Mouse (Mus musculus) kidney, adult 9 months (tissue): ENCODE data around the gene Slc8b1.
"Not testable (repeated sequence)": the region's sequence is repeated elsewhere in the genome, so short reads cannot be mapped to it uniquely, and the experiment has no call there.

Experiments
- DNase-seq: peaks from one replicate; pipeline ENCODE4 v3.0.0; 2022

Gene Slc8b1

DNA sequence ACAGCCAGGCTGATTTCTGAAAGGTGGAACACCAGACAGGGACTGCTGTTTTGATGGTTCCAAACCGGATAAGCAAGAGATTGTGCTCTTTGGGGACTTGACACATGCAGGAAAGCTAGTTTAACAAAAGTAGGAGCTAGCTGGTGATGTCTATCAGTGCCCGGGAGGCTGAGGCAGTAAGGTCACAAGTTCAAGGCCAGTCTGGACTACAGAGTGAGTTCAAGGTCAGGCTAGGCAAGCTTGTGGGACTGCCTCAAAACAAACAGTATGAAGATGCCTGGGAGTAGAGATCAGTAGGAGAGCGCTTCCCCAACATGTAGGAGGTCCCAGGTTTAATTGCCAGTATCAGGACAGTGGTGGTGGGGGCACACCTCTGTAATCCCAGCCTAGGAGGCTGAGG, 13.9 kb upstream of the Slc8b1 start:
- no peak for DNase-seq

DNA sequence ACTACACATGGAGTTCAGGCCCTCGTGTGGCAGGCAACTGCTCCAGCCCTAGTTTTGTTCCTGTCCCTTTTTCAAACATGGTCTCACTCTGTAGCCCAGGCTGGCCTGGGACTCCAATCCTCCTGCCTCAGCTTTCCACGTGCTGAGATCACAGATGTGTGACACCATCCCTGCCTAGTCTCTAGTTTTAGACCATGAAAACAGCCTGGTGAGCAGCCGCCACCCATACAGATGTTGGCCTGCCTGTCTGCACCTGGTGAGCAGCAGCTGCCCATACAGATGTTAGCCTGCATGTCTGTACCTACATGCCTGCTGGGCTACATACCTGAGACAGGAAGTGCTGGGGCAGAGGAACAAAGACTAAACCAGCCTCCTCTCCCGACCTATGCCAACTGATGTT, 11.8 kb upstream of the Slc8b1 start:
- no peak for DNase-seq

DNA sequence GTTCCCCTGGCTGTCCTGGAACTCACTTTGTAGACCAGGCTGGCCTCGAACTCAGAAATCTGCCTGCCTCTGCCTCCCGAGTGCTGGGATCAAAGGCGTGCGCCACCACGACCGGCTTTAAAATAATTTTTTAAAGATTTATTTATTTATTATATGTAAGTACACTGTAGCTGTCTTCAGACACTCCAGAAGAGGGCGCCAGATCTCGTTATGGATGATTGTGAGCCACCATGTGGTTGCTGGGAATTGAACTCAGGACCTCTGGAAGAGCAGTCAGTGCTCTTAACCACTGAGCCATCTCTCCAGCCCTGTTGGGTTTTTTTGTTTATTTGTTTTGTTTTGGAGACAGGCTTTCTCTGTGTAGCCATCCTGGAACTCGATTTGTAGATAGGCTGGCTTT, 10.4 kb upstream of the Slc8b1 start:
- not testable (repeated sequence) for DNase-seq

DNA sequence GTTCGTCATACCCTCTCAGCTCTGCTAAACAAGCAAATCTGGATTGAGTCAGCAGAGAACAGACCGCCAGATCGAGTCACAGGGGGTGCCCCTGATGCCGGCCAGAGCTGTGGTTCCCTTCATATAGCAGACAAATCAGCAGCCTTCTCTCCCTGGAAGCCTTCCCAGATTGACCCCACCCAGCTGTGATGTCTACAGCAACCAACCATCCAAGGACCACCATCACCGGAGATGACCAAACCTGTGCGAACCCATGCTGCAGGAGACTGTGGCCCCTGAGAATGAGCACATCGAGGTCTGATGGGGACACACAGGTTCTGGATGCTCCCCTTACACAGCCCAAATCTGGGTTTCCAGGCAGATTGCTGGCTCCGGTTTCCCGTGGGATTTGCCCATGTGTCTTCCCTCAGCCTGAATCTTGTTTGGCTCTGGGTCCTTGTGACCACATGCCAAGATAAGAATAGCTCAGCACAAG, 8.8 kb upstream of the Slc8b1 start:
- DNase-seq = no peak

DNA sequence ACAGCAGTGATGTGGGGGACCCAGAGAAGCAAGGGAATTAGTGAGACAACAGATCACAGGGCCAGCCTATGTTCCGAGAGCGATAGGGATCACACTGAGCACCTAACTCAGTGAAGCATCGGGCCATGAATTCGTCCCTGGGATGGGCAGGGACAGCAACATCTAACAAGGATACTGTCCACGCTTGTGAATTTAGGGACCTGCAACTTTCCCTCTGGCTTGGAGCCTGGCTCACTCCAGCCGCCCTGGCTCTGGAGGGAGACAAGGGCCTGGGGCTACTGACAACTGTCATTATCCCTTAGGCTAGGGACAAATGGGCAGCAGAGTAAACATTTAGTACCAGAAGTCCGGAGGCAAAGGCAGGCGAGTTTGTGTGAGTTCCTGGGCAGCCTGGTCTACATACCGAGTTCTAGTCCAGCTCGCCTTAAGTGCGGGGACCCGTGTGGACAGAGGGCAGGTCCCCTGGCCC, 8.3 kb upstream of the Slc8b1 start:
- DNase-seq = no peak

DNA sequence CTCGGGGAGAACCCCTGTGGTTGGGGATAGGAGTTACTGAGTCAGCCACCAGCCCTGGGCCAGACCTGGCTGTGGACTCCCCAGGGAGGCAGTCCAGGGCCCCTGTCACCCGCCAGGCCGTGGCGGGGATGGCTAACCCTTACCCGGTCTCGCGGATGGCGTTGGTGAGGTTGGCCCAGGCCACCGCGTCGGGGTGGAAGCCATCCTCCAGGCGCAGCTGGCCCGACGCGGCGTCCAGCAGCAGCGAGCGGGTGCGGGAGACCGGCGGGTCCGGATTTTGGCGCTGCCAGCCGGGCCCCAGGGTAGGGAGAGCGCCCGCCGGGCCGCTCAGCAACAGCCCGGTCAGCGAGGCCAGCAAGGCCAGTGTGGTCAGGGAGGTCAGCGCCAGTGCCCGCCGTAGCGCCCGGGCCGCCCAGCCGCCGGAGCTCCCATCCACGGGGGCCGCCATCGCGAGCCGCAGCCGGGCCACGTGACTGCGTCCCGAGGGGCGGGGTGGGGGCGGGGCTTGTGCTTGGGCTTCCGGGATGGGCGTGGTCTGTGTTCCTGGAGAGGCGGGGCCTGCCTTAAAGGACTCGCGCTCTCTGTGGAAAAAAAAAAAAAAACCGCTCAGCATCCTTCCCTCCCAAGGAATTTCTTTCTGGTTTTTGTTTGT, 7.7 kb upstream of the Slc8b1 start, which contains the start of gene Plbd2:
TSS of gene Plbd2 (minus strand) at position 482 of the 652 bp plus-strand sequence.
- peak; percentile 78 for DNase-seq

DNA sequence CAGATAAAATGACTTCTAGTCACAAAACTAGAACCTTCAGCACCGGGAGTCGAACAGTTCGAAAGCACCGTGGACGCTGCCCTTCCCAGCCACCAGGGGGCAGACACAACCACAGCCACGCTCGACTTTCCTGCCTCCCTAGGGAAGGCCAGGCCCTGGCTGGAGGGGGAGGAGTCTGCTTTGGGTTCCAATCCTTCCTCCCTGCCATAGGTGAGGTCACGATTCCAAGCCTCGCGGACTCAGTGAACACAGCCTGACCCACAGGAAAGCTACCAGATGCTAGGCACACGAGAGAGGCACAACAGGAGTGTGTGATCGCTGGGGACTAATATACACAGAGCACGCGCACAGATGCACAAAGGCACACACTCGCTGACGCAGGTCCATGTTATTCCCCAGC, 5.6 kb upstream of the Slc8b1 start:
- DNase-seq = peak; percentile 88

DNA sequence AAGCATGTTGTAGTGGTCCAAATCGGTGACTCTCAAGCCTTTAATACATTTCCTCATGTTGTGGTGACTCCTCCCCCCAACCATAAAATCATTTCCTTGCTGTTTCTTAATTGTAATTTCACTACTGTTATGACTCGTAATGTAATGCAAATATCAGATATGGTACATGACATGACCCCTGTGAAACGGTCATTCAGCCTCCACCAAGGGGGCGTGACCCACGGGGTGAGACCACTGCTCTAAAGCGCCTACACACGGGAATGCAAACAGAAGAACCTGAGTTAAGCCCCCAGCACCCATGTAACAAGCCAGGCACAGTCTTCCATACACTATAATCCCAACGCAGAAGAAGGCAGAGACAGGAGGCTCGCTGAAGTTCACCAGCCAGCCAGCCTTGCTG, 5.2 kb upstream of the Slc8b1 start:
- no peak for DNase-seq

DNA sequence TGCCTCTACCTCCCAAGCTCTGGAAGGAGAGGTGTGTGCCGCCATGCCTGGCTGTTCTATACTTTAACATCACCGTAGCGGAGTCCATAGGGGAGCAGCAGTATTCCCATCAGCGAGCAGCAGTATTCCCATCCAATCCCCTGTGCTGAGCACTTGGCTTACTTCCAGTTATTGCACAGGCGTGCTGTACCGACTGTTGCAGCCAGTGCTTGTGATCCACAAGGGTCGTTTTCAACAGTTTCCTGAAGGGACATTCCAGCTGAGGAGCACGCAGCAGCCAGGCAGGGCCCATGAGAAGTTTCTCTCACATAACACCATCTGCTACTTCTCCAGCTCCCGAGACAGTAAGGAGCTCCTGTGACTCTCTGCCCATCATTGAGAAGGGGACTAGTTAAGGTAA, 4.5 kb upstream of the Slc8b1 start:
- no peak for DNase-seq

DNA sequence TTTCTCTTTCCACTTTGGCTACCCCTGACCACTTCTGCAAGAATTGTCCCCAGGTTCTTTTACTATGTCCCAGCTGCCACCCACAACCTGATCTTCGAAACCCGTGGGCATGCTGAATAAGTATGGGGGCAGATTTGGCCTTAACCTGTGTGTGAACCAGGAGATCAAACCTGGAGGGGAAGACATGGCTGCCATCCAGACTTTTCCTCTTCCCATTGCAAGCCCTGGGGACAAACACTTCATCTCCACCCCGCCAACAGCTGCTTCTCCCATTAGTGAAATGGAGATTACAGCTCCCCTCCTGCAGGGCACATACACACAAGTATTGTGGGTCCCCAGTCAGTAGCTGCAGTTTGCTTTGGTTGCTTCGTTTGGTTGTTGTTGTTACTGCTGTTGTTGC, 3.7 kb upstream of the Slc8b1 start:
- DNase-seq = no peak

DNA sequence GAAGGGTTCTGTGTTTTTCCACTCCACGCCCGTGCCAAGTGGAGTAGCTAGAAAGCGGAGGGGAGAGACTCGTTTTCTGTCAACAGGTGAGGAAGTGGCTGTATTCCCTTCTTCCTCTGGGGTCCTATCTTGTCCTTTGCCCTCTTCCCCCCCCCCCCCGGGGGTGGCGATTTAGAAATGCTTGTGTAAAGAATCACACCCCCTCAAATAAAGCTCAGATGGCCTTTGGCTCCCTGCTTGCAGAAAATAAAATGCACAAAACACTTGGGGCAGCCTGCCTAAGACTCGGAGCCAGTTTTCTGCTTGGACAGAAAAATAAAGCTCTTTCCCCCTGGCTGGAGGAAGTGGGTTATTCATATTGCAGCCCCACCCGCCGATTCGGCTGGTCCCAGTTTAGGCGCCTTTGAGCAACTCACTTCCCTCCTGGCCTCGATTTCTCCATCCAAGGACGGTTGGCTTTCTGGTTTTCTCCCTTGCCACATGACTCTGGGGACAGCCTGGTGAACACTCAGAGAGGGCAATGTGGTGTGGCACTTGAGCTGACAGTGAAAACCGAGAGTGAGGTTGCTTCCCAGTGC, 764 bp downstream of the Slc8b1 start:
- peak; percentile 37 for DNase-seq

DNA sequence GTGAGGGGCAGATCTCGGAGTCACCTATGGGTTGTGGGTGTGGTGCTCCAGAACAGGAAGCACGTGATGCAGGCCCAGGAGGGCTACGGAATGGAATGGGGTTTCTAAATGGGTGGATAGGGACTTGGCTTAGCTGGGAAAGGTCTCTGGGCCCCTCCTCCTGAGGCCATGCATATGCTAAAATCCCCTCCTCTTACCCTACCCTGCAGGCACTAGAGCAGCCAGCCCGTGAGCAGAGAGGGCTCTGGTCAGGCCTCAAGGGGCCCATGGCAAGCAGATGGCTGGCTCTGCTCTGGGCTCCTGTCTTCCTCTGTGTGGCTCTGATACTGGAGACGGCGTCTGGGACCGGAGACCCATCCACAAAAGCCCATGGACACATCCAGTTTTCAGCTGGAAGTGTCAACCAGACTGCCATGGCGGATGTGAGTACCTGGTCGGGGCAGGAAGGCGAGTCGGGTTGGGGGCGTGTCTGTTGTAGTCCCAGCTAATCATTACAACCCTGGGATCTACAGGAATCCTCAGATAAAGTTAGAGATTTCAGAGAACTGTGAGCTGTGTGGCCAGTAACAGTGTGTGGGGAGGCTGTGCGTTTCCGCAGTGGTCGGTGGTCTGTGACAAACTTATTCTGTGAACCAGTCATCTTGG, 2.1 kb downstream of the Slc8b1 start:
- DNase-seq = peak; percentile 42

DNA sequence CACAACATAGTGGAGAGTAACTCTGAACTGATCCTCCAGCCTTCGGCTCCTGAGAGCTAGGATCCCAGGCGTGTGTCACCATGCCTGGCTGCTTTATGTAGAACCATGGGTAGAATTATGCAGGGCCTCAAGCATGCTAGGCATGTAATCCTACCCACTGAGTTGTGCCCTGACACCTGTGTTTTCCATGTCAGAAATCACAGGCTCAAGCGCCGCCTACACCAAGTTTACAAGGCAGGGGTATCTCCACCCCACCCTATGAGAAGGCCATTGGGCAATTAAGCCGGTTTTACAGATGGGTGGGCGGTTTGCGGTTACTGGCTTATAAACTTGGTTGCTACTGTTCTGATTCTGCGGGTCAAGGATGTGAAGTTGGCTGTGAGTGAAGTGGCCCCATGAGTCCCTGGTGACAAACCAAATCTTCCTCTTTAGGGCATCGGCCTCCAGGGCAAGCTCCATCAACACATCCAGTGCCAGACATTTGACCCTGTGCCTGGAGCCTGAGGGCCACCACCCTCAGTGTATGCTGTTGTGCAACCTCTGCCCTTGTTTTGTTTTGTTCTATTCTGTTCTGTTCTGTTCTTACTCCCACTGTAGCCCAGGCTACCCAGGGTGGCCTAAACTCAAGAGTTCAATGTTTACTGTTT, 3.2 kb downstream of the Slc8b1 start:
- DNase-seq = no peak

DNA sequence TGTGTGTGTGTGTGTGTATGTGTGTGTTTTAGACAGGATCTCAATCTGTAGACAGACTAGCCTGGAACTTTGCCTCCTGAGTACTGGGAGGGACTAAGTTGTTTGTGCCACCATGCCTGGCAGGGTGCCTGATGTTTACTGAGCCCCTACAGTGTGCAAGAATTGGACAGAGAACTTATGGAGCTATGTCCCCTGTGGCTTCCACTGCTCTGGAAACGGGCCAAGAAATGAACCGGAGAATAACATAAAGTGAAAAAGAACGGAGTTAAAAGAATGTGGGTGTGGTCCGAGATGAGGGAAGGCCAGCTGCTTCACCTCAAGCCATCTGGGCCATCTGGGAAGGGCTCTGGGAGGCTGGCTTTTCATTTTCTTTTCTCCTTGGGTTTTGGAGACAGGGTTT, 3.8 kb downstream of the Slc8b1 start:
- DNase-seq = peak; percentile 46

DNA sequence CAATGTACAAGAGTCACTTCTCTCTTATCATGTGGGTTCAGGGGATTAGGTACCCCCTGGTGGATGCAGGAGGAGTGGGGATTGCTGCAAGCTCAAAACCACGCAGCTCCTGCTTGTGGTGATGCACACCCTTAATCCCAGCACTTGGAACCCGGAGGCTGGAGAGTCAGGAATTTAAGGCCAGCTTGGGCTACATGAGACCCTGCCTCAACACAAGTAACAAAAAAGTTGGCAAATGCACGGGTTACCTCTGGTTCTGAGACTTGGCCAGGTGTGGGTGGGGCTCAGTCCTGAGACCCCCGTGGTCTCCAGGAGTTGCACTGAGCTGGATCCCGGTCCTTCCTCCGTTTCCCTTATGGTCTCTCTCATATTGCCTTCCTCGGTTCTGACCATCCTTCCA, 4.5 kb downstream of the Slc8b1 start:
- no peak for DNase-seq

DNA sequence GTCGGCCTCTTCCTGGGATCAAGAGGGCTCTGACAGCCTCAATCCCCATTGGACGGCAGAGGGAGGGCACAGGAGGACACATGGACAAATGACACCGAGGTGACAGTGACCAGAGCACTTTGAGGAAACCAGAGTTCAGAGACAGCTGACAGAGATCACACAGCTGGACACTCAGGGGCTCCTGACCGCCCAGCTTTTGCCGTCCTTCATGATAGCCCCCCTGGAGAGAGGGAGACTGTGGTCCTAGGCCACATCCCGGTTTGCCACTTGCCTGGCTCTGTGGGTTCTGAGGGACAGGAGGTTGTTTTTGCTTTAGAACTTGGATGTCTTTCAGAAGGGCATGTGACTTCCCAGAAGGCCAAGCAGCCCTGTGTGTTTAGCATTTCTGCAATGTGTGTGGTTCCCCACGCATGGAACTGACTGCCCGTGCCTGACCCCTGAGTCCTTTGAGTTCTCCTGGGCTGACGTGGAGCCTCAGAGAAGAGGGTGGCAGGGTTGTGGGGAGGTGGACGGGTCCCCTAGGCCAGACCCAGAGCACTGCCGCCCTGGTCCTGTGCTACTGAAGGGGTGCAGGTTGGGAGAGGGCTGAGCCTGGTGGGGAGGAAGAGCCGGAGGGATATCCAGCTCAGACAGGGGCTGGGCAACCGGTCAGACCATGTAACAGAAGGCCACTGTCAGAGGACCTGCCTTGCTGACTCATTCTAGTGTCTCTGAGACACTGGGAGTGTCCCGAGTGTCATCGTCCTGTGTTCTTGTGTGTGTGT, 5.4 kb downstream of the Slc8b1 start:
- DNase-seq = peak; percentile 86

DNA sequence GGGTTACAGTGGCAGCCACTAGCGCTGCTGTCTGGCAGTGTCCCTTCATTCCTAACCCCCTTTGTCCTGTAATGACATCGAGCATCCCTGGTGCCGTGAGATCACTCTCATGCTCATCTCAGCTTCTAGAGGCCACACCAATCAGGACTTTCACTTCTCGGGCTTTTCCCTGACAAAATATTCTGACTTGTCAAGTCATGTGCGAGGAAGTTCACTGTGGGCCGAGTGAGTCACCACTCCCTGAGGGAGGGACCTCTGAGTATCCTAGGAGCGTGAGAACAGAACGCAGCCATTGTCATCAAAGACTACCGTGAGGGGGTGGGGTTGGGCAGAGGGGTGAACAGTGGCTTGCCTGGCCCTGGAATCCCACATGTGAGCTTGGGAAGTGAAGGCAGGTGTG, 6.6 kb downstream of the Slc8b1 start:
- peak; percentile 55 for DNase-seq

DNA sequence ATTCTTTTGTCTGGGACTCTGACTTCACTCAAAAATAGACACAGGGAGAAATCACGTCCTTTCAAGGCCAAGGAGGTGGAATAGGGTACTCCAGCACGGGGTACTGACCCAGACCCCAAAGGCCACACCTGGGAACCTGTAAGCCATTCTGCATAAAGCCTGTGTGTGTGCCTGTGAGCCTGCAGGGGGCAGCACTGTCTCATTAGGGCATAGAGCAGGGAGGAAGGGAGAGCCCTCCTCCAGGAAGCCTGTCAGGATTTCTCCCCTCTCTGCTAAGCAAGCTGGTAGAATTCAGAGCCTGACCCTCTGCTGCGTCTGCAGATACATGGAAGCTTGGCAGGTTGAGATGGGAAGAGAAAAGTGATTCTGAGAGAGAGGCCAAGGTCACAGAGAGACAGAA, 11.7 kb downstream of the Slc8b1 start:
- DNase-seq = peak; percentile 55

DNA sequence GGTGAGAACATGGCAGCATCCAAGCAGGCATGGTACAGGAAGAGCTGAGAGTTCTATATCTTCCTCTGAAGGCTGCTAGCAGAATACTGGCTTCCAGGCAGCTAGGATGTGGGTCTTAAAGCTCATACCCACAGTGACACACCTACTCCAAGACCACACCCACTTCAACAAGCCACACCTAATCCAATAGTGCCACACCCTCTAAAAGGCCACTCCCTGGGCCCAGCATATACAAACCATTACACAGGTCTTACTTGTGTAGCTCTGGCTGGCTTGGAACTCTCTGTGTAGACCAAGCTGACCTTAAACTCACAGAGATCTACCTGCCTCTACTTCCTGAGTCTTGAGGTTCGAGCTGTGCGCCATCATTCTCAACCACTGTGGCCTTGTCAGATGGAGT, 13.8 kb downstream of the Slc8b1 start:
- no peak for DNase-seq

DNA sequence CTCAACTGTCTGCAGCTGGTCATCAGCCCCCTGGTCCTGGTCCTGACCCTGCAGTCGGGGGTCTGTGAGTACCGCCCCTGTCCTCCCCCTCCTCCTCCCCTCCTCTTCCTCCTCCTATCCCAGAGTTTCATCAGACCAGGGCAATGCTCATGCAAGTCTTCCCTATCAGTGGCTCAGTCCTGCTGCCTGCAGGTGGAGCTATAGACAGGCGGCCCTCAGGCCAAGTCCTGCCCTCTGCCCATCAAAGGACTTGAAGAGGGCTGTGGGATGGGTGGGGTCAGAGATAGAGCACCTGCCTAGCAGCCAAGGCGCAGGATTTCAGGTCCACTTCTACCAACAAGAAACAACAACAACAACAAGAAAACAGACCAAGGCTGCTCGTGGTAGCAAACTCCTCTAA, 14.8 kb downstream of the Slc8b1 start:
- DNase-seq = no peak

DNA sequence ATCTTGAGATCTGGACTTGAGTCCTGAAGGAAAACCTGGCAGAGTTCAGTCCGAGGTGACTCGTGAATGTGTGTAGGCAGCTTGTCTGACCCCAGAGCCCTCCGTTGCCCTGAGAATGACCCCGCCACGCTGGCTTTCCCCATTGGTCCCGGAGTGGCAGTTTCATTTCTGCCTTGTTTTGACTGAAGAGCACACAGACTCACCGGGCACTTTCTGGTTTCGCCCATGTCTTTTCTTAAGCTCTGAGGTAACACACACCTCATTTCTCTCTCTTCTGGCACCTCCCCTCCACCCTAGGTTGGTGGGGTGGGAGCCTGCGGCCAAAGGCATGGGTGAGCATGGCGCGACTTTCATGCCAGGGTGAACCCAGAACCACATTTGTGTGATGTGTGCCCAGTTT, 15.3 kb downstream of the Slc8b1 start:
- no peak for DNase-seq

DNA sequence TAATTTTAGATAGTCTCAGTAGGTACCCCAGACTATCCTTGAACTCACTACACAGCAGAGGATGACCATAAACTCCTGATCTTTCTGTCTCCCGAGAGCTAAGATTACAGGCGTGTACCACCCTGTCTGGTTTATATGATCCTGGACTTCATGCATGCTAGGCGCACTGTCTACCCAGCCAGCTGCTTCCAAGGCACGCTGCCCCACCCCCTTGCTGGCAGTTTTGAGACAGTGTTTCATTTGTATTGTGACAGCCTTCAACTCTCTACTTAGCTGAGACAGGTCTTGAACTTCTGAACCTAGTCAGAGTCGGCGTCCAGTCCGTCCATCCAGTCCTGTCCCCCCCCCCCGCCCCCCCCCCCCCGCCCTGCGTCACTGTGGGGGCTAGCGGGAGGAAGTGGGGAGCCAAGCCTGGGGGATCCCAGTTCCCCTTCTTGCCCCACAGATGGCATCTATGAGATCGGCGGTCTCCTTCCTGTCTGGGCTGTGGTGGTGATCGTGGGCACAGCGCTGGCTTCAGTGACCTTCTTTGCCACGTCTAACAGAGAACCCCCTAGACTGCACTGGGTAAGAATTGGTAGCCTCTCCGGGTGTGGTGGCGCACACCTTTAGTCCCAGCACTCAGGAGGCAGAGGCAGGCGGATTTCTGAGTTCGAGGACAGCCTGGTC, 16.5 kb downstream of the Slc8b1 start:
- no peak for DNase-seq
